Mouse (Mus musculus) CH12.LX (cell line): ENCODE data around the gene Brpf1. TPM values are rescaled to one million over a fixed set of nuclear protein-coding genes. Genes with fewer than 3 reads are reported as not detected.

Source experiments
- DNase-seq: peaks from one replicate; pipeline ENCODE4 v3.0.0-alpha.2; 2013; ENCODE audit errors: extremely low read depth
- H3K27ac ChIP-seq: 2 replicates; pipeline ENCODE4 v1.5.1; 2012; ENCODE audit warnings: low read depth, mild to moderate bottlenecking, control low read depth, moderate library complexity; ENCODE audit not compliant: insufficient read depth
- H3K27me3 ChIP-seq: replicated peaks from 2 replicates; pipeline ENCODE3; 2012; ENCODE audit warnings: inconsistent platforms
- H3K36me3 ChIP-seq, 2 experiments: replicated peaks in 1 of 2; 2 replicates each; pipeline versions ENCODE3 to v1.6.1; 2012; ENCODE audit warnings: inconsistent platforms in 1 of 2, low read length in 1 of 2, mild to moderate bottlenecking in 1 of 2, mixed read lengths in 1 of 2, moderate library complexity in 1 of 2; ENCODE audit not compliant: control insufficient read depth in 1 of 2, insufficient read depth in 1 of 2
- H3K4me1 ChIP-seq, 2 experiments: 2 replicates each; pipeline ENCODE4 v1.6.1; 2012; ENCODE audit warnings: inconsistent platforms in 1 of 2, moderate library complexity in 1 of 2; ENCODE audit not compliant: insufficient read depth in 2 of 2, control insufficient read depth in 1 of 2
- H3K4me2 ChIP-seq: 2 replicates; pipeline ENCODE4 v1.6.1; 2012; ENCODE audit warnings: low read depth, mild to moderate bottlenecking, control low read depth; ENCODE audit not compliant: poor library complexity, insufficient read depth, severe bottlenecking
- H3K4me3 ChIP-seq, 3 experiments: fragments of 150-350 bp in 1 of 3; sonication (generic) in 1 of 3; replicated peaks in 1 of 3; 2 replicates each; pipeline versions ENCODE3 to v1.5.1; 2011 to 2012; ENCODE audit warnings: low read depth in 2 of 3, low read length in 2 of 3, mild to moderate bottlenecking in 2 of 3, moderate library complexity in 2 of 3, control low read depth in 1 of 3, improper control_type of control experiment in 1 of 3, inconsistent platforms in 1 of 3, mixed read lengths in 1 of 3; ENCODE audit not compliant: poor library complexity in 1 of 3
- H3K79me2 ChIP-seq: replicated peaks from 2 replicates; pipeline ENCODE4 v1.6.1; 2012; ENCODE audit warnings: mild to moderate bottlenecking, moderate library complexity; ENCODE audit not compliant: control insufficient read depth, poor library complexity, insufficient read depth, severe bottlenecking; ENCODE audit errors: extremely low read depth
- H3K9ac ChIP-seq: 2 replicates; pipeline ENCODE4 v1.6.1; 2012; ENCODE audit warnings: low read depth, mild to moderate bottlenecking, control low read depth, moderate library complexity; ENCODE audit not compliant: insufficient read depth
- H3K9me3 ChIP-seq: replicated peaks from 2 replicates; pipeline ENCODE3; 2012; ENCODE audit warnings: low read length, inconsistent platforms, mixed read lengths
- BHLHE40 ChIP-seq: IDR thresholded peaks from 2 replicates; pipeline ENCODE4 v1.6.1; 2011; ENCODE audit warnings: mild to moderate bottlenecking, low read depth, low read length, improper control_type of control experiment
- CHD1 ChIP-seq: IDR thresholded peaks from 2 replicates; pipeline ENCODE4 v1.6.1; 2012; ENCODE audit warnings: low read depth, low read length, improper control_type of control experiment, inconsistent platforms
- CHD2 ChIP-seq: IDR thresholded peaks from 2 replicates; pipeline ENCODE4 v1.6.1; 2011; ENCODE audit warnings: low read length, improper control_type of control experiment
- CTCF ChIP-seq, 2 experiments: IDR thresholded peaks in 1 of 2; conservative IDR thresholded peaks in 1 of 2; 2 replicates each; pipeline ENCODE4 v1.5.1; 2011 to 2012; ENCODE audit warnings: low read depth in 2 of 2, low read length in 2 of 2, improper control_type of control experiment in 1 of 2, inconsistent platforms in 1 of 2, mild to moderate bottlenecking in 1 of 2, moderate library complexity in 1 of 2
- E2F4 ChIP-seq: IDR thresholded peaks from 2 replicates; pipeline ENCODE4 v1.6.1; 2011; ENCODE audit warnings: low read depth, low read length, improper control_type of control experiment; ENCODE audit not compliant: insufficient replicate concordance
- ELF1 ChIP-seq: IDR thresholded peaks from 2 replicates; pipeline ENCODE4 v1.6.1; 2014; ENCODE audit warnings: low read depth, mild to moderate bottlenecking, inconsistent platforms, low read length, improper control_type of control experiment
- EP300 ChIP-seq: IDR thresholded peaks from 2 replicates; pipeline ENCODE4 v1.6.1; 2011; ENCODE audit warnings: low read length, improper control_type of control experiment
- GABPA ChIP-seq: IDR thresholded peaks from 2 replicates; pipeline ENCODE4 v1.6.1; 2012; ENCODE audit warnings: low read depth, low read length, improper control_type of control experiment, inconsistent platforms; ENCODE audit not compliant: insufficient replicate concordance
- HCFC1 ChIP-seq: IDR thresholded peaks from 2 replicates; pipeline ENCODE4 v1.6.1; 2012; ENCODE audit warnings: low read depth, mild to moderate bottlenecking, inconsistent platforms, low read length, improper control_type of control experiment
- IRF4 ChIP-seq: IDR thresholded peaks from 2 replicates; pipeline ENCODE4 v1.6.1; 2014; ENCODE audit warnings: low read depth, mild to moderate bottlenecking, inconsistent platforms, low read length, improper control_type of control experiment
- JUN ChIP-seq: IDR thresholded peaks from 2 replicates; pipeline ENCODE4 v1.6.1; 2011; ENCODE audit warnings: low read depth, mild to moderate bottlenecking, low read length, improper control_type of control experiment, moderate library complexity; ENCODE audit not compliant: insufficient read depth
- JUND ChIP-seq: conservative IDR thresholded peaks from 2 replicates; pipeline ENCODE4 v1.6.1; 2011; ENCODE audit warnings: low read depth, low read length, improper control_type of control experiment
- MAZ ChIP-seq: IDR thresholded peaks from 2 replicates; pipeline ENCODE4 v1.6.1; 2012; ENCODE audit warnings: low read depth, mild to moderate bottlenecking, inconsistent platforms, low read length, improper control_type of control experiment, moderate library complexity
- MEF2A ChIP-seq: IDR thresholded peaks from 2 replicates; pipeline ENCODE4 v1.6.1; 2014; ENCODE audit warnings: low read depth, mild to moderate bottlenecking, inconsistent platforms, low read length, improper control_type of control experiment, borderline replicate concordance
- MXI1 ChIP-seq: IDR thresholded peaks from 2 replicates; pipeline ENCODE4 v1.6.1; 2011; ENCODE audit warnings: mild to moderate bottlenecking, low read depth, low read length, improper control_type of control experiment
- MYC ChIP-seq: IDR thresholded peaks from 2 replicates; pipeline ENCODE4 v1.6.1; 2011; ENCODE audit warnings: low read depth, mild to moderate bottlenecking, improper control_type of control experiment, low read length
- NRF1 ChIP-seq: IDR thresholded peaks from 2 replicates; pipeline ENCODE4 v1.6.1; 2014; ENCODE audit warnings: low read depth, mild to moderate bottlenecking, inconsistent platforms, low read length, improper control_type of control experiment, moderate library complexity
- POLR2A ChIP-seq: IDR thresholded peaks from 2 replicates; pipeline ENCODE4 v1.6.1; 2011; ENCODE audit warnings: low read depth, mild to moderate bottlenecking, improper control_type of control experiment, low read length
- POLR2AphosphoS2 ChIP-seq: IDR thresholded peaks from 2 replicates; pipeline ENCODE4 v1.6.1; 2011; ENCODE audit warnings: low read depth, low read length, improper control_type of control experiment
- RAD21 ChIP-seq: IDR thresholded peaks from 2 replicates; pipeline ENCODE4 v1.6.1; 2011; ENCODE audit warnings: low read depth, mild to moderate bottlenecking, low read length, improper control_type of control experiment, moderate library complexity
- SIN3A ChIP-seq: IDR thresholded peaks from 2 replicates; pipeline ENCODE4 v1.6.1; 2012; ENCODE audit warnings: low read length, improper control_type of control experiment, inconsistent platforms
- SMC3 ChIP-seq: IDR thresholded peaks from 2 replicates; pipeline ENCODE4 v1.6.1; 2011; ENCODE audit warnings: low read depth, low read length, improper control_type of control experiment
- UBTF ChIP-seq: IDR thresholded peaks from 2 replicates; pipeline ENCODE4 v1.6.1; 2012; ENCODE audit warnings: low read depth, mild to moderate bottlenecking, inconsistent platforms, low read length, improper control_type of control experiment, moderate library complexity
- ZKSCAN1 ChIP-seq: IDR thresholded peaks from 2 replicates; pipeline ENCODE4 v1.6.1; 2012; ENCODE audit warnings: low read depth, inconsistent platforms, low read length, improper control_type of control experiment, borderline replicate concordance
- ZMIZ1 ChIP-seq: IDR thresholded peaks from 2 replicates; pipeline ENCODE4 v1.6.1; 2012; ENCODE audit warnings: low read depth, mild to moderate bottlenecking, inconsistent platforms, low read length, improper control_type of control experiment
- ZNF384 ChIP-seq: IDR thresholded peaks from 2 replicates; pipeline ENCODE4 v1.6.1; 2012; ENCODE audit warnings: low read depth, low read length, improper control_type of control experiment, inconsistent platforms
- dilution Hi-C: fragments of 300-500 bp; cut with MboI; formaldehyde crosslinking; loops from 2 replicates; pipeline ENCODE4 v1.14.3; 2020; ENCODE audit warnings: low sequenced_read_pairs; ENCODE audit not compliant: extremely low pct_unique_long_range_greater_than_20kb, extremely low pct_ligation_motif_present
- in situ Hi-C: fragments of 300-500 bp; cut with MboI; formaldehyde crosslinking; loops from 3 replicates; pipeline ENCODE4 v1.14.3; 2019; ENCODE audit warnings: low sequenced_read_pairs, low pct_ligation_motif_present, low pct_unique_long_range_greater_than_20kb, mixed read lengths
- polyA plus RNA-seq: library from polyadenylated mRNA; unstranded; fragments of >175 nt; gene quantifications from 2 replicates; pipeline ENCODE4 v1.2.1, GENCODE M21; 2012; ENCODE audit warnings: low read depth; ENCODE audit not compliant: insufficient read length
- total RNA-seq, 2 experiments: library from RNA; depleted of rRNA; stranded (reverse); fragments of 300-350 nt in 1 of 2; fragments of >200 nt in 1 of 2; gene quantifications; 2 replicates each; pipeline ENCODE4 v1.2.3; 2012 to 2014

Brpf1 gene
- total and polyA plus RNA-seq, 3 experiments = 13.7 to 28.1 (median 24.5) TPM

DNA sequence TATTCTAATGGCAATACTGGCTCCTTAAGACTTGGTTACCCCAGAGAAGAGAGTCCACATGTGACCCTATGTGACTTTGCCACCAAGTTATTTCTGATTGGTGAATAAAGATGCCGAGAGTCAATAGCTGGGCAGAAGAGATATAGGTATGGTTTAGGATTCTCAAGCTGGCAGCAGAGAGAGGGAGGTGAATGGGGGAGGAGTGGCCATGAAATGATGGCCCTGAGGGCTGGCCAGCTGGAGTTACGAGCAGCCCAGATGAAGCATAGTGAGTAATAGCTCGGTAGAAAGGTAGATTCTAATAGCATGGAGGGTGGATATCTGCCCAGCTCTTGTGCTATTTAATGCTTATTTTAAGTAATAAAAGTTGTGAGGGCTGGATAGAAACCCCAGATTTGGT, 45.9 kb downstream of the Brpf1 start:
- DNase-seq = no peak
- Histone ChIP-seq H3K36me3 (no peaks in the 10 kb centered on the region), H3K27ac (no peak overlapping the region), H3K27me3 (peaks cover 3% of the 10 kb centered on the region), H3K4me1 (0 out of 4 replicates have a peak, but pooled peaks cover 0 to 2% of the 10 kb centered on the region in 2 experiments), H3K4me2 (no peak overlapping the region), H3K79me2 (no peaks in the 10 kb centered on the region)
- in situ Hi-C loops (no loop called here), dilution Hi-C loops (no loop called here)
- no peak for TF ChIP-seq GABPA
- TF ChIP-seq POLR2A = no peak
- TF ChIP-seq CTCF (conservative IDR thresholded peaks at IDR 0.05 in 1 of 2, IDR thresholded peaks at IDR 0.05 in 1 of 2; ENCODE audit: low read depth in 2 of 2, low read length in 2 of 2) = no peak
- no peak for TF ChIP-seq SMC3
- no peak for TF ChIP-seq MEF2A
- TF ChIP-seq HCFC1 = no peak
- no peak for TF ChIP-seq UBTF
- no peak for TF ChIP-seq MAZ
- no peak for TF ChIP-seq RAD21
- TF ChIP-seq NRF1 = no peak
- TF ChIP-seq MYC = no peak
- no peak for TF ChIP-seq ZNF384
- TF ChIP-seq EP300 = no peak
- no peak for TF ChIP-seq POLR2AphosphoS2
- TF ChIP-seq, all 38 proteins: peak for 0
- Histone ChIP-seq H3K4me3 (no peak overlapping the region), H3K9me3 (peaks cover 2% of the 10 kb centered on the region), H3K9ac (no peak overlapping the region)

DNA sequence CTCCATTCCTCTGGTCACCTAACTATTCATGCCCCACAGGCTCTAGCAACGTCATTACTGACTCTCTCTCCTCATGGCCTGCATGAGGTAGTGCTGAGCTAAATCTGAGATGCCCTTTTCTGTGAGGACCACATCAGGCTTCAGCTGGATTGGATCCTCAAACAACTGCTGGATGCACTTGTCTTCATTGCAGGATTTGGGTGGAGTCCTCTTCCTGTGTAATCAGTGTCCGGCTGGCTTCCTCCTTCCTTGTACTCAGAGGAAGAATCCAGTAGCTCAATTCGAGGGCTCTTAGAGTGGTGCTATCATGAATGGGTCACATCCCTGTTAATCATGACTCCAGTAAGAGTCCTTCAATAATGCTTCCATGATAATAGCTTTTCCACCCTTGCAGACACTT, 46.8 kb downstream of the Brpf1 start:
- peaks cover 3% of the 10 kb centered on the region for H3K27me3 ChIP-seq
- H3K36me3 ChIP-seq = no peaks in the 10 kb centered on the region
- no peak overlapping the region for H3K4me3 ChIP-seq
- no peak overlapping the region for H3K4me2 ChIP-seq
- no peak overlapping the region for H3K9ac ChIP-seq
- in situ Hi-C loops = no loop called here
- H3K9me3 ChIP-seq = peaks cover 2% of the 10 kb centered on the region
- no peaks in the 10 kb centered on the region for H3K79me2 ChIP-seq
- H3K4me1 ChIP-seq = 0 out of 4 replicates have a peak, but pooled peaks cover 0 to 1% of the 10 kb centered on the region in 2 experiments
- no peak for TF ChIP-seq BHLHE40
- dilution Hi-C loops = no loop called here
- H3K27ac ChIP-seq = no peak overlapping the region
- no peak for DNase-seq

DNA sequence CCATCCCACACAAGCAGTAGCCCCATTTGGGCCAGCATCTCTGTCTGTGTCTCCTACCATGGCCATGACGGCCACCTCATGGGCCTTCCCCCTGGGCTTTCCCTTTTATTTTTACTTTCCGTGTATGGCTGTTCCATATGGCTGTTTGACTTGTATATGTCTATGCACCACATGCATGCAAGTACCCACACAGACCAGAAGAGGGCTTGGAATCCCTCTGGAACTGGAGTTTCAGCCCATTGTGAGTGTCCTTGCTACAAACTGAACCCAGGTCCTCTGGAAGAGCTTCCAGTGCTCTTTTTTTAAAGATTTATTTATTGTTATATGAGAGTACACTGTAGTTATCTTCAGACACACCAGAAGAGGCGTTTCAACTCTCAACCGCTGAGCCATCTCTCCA, 54.5 kb downstream of the Brpf1 start:
- Histone ChIP-seq H3K9ac (no peak overlapping the region), H3K4me1 (peaks cover 12 to 15% of the 10 kb centered on the region in 2 experiments), H3K79me2 (no peaks in the 10 kb centered on the region), H3K9me3 (no peaks in the 10 kb centered on the region), H3K4me2 (no peak overlapping the region), H3K27ac (no peak overlapping the region), H3K4me3 (no peak overlapping the region), H3K27me3 (peaks cover 3% of the 10 kb centered on the region), H3K36me3 (peaks cover 3% of the 10 kb centered on the region in 2 experiments)
- no peak for DNase-seq
- dilution Hi-C loops (no loop called here), in situ Hi-C loops (no loop called here)
- TF ChIP-seq E2F4 = no peak
- TF ChIP-seq CHD2 = no peak
- TF ChIP-seq SIN3A = no peak
- TF ChIP-seq EP300 = no peak
- TF ChIP-seq ELF1 = no peak
- TF ChIP-seq MXI1 = 0 out of 2 replicates have a peak, but pooled peaks have one; percentile 32
- no peak for TF ChIP-seq ZKSCAN1
- no peak for TF ChIP-seq POLR2A
- TF ChIP-seq ZNF384 = no peak
- peak in 1 of 2 experiments; percentile 40; a peak in 2 of 4 replicates for TF ChIP-seq CTCF (conservative IDR thresholded peaks at IDR 0.05 in 1 of 2, IDR thresholded peaks at IDR 0.05 in 1 of 2; ENCODE audit: low read depth in 2 of 2, low read length in 2 of 2)
- TF ChIP-seq ZMIZ1 = no peak
- no peak for TF ChIP-seq CHD1
- 0 out of 2 replicates have a peak, but pooled peaks have one; percentile 8 for TF ChIP-seq IRF4
- TF ChIP-seq JUN = no peak
- TF ChIP-seq SMC3 = peak; percentile 17; the same call in 1 of the 2 replicates
- TF ChIP-seq JUND = no peak
- TF ChIP-seq RAD21 = peak; percentile 12
